Mouse (Mus musculus): ENCODE results near the gene Gm4070.
"Not testable (repeated sequence)": the region's sequence is repeated elsewhere in the genome, so short reads cannot be mapped to it uniquely, and the experiment has no call there.

DNA sequence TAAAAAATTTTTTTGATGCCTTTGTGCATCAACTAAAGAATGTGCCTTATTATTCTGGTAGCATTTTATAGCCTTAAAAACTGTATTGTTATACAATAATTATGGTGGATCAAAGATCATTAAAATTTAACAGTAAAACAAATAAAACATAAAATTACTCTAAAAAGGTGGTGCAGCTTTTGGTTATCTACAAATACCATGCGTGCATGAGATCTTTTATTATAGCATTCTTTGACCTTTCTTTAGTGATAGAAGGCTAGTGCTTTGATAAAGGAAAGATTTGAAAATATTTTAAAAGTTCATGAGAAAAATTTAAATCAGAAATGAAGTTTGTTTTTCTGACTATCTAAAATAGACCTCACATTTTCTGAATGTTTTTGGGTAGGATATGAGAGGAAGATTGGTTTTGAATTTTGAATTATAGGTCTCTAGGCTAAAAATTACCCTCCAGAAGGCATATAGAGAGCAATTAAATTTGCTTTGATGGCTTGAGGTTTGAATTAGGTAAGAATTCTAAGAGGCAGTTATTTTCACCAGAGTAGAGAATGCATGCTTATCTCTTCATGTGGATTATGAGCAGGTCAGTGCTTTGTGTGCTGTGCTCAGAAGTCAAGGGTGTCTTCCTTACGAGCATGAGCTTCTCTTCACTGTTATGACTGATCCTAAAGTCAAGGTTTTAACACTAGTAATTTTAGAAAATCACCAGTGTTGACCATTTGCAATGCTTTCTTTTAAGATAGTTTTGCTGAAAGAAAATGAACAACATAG lies 73.9 kb downstream of the Gm4070 start:
- not testable (repeated sequence) for TF ChIP-seq ZNF384 (IDR thresholded peaks at IDR 0.05; ENCODE audit: low read depth, low read length); HCFC1 (IDR thresholded peaks at IDR 0.05; ENCODE audit: borderline replicate concordance, insufficient read depth, low read length); ZC3H11A (IDR thresholded peaks at IDR 0.05; ENCODE audit: borderline replicate concordance, low read depth, low read length); CHD2 (IDR thresholded peaks at IDR 0.05; ENCODE audit: low read depth, low read length); MAFK (IDR thresholded peaks at IDR 0.05; ENCODE audit: insufficient read depth, low read depth, low read length)

Measured in ES-E14 (cell line).